Mouse (Mus musculus) frontal cortex, postnatal 25 days (tissue): ENCODE data around the gene Gfm2.

Source experiments
- DNase-seq, 2 experiments: peaks; one replicate each; pipeline ENCODE4 v3.0.0; 2022; ENCODE audit warnings: low spot score in 2 of 2

Gfm2 gene

DNA sequence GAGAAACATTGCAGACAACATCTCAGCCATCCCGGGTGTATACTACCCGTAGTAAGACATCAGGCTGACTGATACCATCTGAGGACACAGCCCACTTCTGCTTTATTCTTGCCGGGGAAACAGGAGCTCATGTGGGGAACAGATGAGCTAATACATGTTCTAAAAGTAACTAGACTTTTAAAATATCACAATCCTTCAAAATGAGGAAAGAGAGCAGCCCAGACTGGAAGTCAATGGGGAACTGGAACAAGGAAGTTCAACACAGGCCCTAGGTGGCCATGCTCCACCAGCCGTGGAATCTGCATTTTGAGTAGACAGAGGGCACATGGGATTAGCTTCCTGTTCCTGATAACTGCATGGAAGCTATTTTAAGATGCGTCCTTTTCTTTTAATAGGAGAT, 50.0 kb downstream of the Gfm2 start:
- DNase-seq = no peak

DNA sequence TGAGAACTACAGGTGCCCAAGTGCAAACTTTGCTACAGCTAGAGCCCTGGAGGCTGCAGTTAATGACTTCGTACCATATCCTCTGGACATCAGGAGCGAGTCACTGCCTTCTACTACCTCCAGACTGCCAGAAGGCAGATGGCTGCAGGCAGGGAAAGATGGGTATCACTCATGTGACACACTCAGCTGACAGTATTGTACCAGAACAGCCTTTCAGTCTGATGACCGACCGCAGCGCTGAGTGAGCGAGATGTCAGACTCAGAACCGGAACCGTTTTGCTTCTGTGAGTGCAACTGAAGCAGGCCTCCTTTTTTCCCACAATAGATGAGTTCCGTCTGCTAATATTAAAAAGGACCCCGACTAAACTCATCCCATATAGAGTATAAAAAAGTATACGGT, 54.9 kb downstream of the Gfm2 start:
- DNase-seq = no peak

DNA sequence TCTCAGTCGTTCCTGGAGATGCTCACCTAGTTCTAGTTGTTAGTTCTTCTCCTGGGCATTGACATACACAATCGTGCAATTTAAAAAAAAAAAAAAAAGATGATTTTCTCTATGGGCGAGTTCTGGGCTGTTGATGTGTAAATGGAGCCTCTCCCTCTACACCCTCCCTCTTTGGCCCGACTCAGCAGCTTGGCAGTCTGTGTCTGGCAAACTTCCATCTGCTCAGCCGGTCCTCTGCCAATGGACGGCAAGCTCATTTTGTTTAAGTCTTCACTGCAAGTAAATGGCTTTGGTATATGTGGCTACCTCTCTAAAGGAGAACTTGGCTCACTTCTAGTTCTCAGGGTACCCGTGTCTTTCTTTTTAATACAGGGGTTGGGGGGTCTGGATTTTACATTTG, 55.7 kb downstream of the Gfm2 start:
- no peak for DNase-seq

DNA sequence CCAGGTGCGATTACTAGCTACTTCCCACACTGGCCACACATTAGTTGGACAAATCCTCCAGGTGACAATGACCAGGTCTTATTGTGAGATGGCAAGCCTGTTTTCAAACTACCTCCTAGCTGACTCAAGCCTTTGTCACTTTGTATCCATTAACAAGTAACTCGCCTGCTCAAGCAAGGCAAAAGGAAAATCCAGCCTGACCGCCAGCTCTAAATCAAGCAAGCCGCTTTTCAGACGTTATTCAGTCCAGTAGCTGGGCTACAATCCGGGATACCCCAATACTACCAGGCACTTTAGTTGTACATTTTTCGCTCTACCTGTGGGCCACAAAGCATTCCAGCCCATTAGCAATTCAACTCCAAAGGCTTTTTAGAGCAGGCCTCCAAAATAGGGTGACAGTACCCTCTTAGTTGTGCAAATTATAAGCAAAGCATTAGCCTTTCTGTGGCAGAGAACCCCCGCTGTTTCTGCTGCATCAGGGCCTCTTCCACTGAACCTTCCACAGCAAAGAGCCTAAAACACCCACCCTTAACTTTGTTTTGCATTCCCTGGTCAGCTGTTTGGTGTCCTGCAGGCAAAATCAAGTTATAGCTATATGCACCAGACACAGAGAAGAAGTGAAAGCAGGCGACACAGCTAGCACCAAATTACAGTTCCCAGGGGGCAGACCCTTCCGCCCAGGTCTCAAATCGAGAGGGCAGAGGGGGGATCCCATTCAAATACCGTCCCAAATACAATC, 58.6 kb downstream of the Gfm2 start:
- no peak for DNase-seq

DNA sequence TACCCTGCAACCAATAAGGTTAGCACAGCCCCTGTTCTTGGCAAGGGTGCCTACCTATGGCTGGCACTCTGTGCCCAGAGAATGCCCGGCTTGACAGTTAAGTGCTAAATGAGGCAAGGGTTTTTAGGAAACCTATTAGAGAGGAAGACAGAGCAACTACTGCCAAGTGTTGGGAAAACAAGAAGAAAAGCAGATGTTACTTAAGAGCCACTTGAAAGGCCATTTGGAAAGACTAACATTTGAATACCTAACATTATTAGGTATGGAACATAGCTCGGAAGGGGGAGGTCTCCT, 59.1 kb downstream of the Gfm2 start:
- no peak for DNase-seq

DNA sequence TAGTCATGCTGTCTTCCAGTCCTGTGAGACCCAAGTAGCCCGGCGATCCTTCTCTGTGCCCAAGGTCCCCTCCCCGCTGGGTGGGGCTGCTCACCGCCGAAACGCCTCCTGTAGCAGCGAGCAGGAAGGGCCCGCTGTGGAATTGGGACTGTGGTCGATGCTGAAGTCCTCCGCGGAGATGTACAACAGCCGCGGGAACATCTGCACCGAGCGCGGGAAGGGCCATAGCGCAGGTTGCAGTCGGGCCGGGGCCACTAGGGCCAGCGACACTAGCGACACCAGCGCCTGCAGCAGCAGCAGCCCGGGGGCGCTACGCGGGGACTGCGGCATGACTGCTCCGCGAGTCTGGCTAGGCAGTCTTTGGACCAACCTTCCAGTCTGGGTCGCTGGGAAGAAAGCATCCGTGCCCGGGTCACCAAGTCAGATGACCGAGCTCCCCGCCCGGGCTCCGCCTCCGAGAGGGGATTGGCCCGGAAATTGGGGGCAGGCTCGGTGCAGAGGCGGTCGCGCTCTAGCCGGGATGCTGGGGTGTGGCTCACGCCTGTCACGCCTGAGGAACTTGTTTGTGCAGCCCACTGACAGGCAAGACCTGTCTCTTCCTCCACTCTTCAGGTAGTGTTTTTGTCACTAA, 60.3 kb downstream of the Gfm2 start, which contains the start of gene Hexb:
Hexb (minus strand) TSS at position 426 of the 631 bp plus-strand sequence.
- DNase-seq = peak; percentile 70 to 79

DNA sequence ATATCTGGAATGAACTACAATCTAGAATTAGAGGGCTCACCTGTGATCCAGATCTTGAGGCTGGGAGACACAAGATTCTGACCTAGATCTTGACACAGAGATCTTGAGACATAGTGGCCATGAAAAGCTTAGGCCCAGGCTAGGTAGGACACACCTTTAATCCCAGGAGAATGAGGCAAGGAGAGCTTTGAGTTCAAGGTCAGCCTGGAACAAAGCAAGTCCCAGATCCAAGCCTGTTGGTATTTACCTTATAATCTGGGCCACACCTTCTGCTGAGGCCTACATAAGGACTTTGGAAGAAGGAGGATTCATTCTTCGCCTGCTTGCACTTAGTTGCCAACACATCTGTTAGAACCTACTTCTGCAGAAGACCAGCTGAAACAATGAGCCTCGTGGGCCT, 61.4 kb downstream of the Gfm2 start:
- DNase-seq = no peak

DNA sequence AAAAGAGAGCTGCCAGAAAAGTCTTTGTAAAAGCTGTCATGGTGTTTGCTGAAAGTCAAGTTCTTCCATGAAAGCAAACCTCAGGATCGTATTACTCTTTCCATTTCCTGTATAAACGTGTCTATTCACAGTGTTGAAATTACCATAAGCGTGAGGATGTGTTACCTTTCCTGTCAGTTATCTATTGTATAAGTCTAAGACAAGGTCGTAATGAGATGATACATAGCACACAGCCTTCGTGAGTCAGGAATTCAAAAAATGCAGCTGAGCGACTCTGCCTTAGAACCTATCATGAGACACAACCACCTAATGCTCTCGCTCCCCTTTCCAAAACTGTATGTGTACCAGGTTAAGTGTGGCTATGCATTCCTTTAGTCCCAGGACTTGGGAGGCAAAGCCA, 63.3 kb downstream of the Gfm2 start:
- DNase-seq = no peak

DNA sequence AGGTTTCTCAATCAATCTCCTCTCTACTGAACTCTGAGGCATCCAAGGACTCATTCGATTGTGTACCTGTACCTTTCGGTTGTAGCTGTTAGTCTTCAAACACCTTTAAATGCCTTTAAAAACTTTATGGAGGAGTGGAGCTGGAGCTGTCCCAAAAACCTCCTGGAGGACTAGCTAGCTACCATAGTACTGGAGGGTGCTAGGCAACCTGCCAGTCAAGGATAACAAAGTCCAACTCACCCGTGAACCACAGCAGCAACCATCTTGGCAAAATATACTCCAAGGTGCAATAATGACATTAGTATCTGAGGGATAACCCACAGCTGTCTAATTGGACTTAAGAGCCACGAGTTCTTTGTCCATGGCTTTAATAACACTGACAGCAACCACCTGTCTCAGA, 64.2 kb downstream of the Gfm2 start:
- no peak for DNase-seq

DNA sequence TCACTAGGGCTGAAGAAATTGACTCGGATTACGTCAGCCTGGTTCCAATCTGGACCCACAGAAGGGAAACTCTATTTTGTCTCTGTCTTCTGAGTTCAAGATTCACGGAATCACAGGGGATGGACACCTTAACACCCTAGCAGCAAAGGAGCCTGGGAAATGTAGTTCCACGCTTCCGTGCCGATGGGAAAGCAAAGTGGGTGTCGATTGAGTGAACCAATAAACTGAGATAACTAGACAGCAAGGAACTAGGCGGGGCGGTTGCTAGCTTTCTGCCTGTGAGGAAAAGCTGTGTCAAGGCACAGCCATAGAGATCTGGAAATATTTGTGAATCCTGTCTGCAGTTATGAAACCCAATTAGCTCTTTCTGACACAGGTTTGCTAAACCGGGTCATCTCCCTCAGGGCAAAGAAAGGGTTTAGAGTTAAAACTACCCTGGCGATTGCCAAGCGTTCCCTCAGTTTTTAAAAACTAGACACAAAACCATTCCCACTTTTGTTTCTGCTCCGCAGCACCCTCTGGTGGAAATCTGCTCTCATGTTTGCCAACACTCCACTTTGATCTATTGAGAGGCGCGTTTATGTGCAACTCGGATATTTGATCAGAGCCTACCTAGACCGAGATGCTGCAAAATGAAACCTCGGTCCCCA, 67.4 kb downstream of the Gfm2 start:
- peak; percentile 72 to 73 for DNase-seq

DNA sequence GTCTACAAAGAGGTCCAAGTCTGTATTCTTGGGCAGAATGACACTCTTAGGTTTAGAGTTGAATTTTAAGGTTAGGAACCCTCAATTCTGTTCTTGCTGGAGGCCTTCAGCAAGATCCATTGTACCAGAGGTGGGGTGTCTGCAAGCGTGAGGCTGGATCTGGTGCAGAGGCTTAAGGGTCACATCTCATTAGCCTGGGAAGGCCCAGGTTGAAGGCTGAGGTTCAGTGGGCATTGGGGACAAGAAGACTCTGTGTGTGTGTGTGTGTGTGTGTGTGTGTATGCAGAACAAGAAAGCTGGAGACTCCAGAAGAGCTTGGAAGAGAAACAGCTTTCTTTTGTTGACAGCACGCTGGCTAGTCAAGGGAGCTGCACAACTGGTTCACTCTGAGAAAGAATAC, 68.3 kb downstream of the Gfm2 start:
- DNase-seq = no peak

DNA sequence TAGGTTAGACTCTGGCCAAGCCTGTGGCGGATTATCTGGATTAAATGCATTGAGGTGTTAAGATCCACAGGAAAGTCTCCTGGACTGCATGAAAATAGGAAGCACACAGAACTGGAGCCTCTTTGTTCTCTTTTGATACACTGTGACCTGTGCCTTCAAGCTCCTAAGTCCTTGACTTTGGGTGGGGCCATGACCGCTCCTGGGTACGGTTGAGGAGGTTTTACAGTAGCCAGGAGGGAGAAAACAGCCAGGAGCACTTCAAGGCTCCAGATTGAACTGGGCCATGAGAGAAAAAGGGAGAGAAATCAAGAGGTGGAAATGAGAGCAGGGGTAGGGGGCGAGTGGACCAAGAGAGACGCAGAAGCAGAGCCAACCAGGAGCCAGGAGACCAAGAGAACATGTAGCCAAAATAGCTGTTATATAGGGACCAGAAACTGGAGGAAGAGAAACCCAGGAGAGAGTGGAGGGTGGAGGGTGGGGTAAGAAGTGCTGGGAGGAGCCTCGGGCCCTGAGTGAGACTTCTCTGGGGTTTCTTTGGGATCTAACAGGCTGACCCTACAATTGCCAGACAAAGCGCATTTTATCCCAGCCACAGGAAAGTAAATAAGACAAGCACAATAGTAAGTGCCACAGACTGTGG, 69.9 kb downstream of the Gfm2 start:
- no peak for DNase-seq

DNA sequence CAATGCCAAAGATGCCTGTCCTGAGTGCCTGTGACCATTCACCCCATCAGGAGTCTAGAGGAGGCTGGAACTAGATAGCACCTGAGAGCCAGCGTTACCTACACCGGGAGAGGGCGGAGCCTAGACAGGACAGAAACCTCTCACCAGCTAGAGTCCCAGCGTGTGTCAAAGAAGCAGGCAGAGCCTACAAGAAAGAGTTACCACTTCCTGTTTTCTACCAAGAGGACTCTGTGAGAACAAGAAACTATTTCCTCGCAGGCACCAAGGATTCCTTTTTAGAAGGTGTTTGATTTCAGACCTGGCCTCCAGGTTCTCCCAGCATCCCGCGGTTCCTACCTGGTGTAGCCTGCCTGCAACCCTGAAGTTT, 70.4 kb downstream of the Gfm2 start:
- no peak for DNase-seq

DNA sequence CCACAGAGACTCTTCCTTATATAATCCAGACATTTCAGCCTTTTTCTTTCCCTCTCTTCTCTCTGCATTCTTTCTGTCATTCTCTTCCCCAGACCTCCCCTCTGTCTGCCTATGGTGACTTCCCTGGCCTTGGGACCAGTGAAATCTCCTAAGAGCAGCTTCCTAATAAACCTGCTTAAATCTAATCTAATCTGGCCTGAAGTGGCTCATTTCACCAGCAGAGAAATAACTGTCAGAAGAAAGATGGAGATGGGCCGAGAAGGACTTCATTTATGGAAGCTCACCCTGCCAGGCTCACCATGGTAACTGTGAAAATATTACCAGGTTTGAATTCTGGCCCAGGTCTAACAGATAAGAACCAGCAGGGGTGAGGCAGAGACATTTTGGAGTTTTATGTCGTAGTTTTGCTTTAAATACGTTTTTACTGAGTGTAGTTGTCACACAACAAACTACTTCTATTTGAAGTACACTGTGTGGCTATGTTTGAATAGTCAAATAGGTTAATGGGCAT, 70.8 kb downstream of the Gfm2 start:
- no peak for DNase-seq

DNA sequence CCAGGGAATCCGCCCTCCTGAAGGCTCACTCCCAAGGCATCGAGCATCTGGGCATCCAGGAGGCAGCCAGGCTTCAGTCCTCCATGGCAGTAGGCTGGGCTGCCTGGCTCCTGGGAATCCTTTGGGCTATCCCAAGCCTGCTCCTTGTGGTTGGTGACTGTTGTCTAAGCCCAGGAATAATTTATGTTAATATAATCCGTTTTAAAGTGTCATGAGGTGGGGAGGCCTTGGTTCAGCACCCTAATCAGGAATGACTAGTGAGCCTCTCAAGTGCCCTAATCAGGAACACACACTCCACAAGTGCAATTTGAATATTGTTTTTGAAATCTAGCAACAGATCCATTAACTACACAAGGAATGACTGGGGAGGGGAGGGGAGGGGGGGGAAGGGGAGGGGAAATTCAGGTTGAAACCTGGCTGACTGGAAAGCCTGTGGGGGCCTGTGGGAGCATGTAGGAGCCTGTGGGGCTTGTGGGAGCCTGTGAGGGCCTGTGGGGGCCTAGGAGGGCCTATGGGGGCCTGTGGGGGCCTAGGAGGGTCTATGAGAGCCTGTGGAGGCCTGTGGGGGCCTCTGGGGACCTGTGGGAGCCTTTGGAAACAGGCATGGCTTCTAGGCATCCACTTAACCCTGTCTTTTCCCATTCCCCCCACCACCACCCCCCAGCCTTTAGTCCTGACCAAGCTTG, 77.0 kb downstream of the Gfm2 start:
- DNase-seq = no peak

DNA sequence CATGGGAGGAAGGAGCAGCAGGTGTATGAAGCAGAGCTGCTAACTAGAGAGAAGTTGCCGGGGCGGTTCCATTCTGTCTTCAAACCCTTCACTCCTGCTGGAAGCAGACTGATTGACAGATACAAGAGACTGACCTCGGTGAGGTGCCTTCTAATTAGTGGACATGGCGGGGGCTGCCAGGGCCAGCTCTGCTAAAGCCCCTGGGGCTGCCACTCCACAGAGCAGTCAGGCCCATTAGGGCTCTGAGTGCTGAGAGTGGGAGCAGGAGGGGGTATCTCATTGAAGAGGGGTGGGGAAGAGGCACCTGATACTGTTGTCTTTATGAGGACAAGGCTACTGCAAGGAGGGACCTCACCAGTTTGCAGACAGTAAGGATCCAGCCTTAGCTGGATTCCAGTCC, 77.8 kb downstream of the Gfm2 start:
- no peak for DNase-seq

DNA sequence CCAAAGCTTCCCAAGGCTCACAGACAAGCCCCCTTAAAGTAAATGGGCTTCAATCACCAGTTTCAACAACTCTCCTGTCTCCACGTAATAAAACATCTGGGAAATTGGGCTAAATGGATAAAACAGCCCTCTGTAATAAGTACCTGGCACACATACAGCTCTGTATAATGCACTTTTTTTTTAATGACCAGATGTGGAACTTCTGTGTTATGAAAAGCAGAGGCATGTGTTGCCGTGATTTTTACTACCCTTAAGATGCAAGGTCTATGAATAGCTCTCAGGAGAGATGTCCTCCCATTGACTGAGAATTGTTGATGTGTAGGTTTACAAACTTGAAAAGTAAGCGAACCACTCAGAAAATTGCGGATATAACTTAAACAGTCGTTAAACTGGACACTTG, 78.5 kb downstream of the Gfm2 start:
- no peak for DNase-seq

DNA sequence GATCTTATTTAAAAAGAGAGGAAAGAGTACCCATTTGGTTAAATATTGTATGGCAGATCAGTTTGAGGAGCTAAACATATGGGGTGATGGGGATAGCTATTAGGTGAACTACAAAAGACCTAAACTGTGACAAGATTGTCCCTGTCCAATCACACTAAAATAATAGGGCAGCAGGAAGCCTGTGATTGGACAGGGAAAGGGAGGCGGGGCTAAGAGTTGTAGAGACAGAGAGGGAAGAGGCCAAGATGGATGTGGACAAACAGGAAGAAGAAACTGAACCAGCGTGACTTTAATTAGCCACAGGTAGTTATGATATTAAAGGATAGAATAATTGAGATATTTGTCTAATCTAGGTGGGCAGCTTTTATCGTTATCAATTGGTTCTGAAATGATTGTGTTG, 82.3 kb downstream of the Gfm2 start:
- no peak for DNase-seq

DNA sequence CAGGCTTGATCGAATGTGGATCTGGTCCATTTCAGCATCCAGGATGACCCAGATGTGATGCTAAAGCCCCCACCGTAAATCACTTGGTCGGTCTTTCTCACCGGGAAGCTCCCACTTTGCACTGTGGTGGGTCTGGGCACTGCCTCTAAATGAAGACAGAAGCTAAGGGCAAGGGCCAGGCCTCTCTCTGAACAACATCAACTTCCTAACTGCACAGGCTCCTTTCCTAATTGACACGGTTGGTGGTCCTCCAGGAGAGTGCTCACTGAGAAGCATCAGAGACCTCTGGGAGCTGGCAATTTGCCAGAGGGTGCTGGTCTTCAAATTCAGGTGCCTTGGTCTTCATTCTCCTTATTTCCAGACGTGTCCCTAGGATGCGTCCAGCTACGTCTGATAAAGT, 86.1 kb downstream of the Gfm2 start:
- no peak for DNase-seq

DNA sequence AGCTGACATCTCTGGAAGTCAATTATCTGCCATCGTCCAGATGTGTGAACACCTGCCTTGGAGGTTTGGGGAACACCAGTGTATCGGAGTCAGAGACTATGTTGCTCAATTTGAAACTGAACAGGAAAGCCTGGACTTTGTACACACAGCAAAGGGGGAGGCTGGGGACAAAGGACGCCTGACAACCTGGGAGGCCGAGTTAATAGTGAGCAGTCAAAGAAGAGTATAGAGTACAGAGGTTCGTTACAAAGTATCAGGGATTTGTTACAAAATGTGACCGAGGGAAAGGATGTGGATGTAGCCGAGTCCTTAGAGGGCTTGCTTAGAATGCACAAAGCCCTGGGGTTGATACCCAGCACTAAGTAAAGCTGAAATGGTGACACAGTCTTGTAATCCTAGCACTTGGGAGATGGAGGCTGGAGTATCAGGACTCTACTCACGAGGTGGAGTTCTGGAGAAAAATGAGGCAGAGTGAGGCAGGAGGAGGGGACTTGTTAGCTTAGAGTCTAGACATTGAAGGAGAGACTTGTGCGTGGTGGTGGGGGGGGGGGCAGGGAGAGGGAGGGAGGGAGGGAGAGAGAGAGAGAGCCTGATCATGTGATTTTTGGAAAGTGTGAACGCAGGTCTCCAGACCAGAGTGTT, 86.7 kb downstream of the Gfm2 start:
- no peak for DNase-seq

DNA sequence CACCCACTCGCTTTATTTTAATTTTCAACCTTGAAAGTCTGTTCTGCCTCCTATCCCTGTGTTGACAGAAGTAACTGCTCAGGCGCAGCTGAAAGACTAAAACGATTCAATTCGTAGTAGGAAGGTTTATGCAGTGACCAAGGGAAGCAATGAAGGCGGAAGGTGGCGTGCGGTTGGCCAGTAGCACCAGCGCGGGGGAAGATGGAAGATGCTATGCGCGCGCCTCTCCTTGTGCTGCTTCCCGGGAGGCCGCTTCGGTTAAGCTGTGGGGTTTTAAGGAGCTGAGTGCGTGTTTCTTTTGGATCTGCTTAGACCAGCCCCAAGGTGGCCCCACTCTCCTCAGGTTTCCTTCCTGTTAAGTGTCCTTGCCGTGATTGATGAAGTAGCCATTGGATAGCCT, 87.4 kb downstream of the Gfm2 start:
- DNase-seq = no peak

DNA sequence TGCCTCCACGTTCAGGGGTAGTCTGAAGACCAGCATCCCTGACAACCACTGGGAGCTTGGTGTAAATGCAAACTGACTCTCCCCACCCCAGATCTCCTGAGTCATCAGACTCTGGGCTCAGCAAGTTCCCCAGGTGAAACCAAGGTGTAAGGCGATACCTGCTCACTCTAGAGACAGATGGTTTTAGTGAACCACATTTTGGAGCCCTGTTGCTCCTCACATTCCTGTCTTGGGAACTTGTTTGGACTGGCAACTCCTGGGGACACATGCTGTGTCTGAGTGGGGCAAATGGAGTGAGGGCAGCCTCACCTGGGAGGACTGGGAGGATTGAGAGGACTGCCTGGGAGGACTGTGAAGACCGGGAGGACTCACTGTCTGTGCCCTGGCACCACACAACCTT, 90.1 kb downstream of the Gfm2 start:
- no peak for DNase-seq
